Mouse (Mus musculus) kidney, adult 9 months (tissue): ENCODE measurements around the gene Tnfrsf9.

Experiments
- DNase-seq: peaks from one replicate; pipeline ENCODE4 v3.0.0; 2022

The Tnfrsf9 gene

DNA sequence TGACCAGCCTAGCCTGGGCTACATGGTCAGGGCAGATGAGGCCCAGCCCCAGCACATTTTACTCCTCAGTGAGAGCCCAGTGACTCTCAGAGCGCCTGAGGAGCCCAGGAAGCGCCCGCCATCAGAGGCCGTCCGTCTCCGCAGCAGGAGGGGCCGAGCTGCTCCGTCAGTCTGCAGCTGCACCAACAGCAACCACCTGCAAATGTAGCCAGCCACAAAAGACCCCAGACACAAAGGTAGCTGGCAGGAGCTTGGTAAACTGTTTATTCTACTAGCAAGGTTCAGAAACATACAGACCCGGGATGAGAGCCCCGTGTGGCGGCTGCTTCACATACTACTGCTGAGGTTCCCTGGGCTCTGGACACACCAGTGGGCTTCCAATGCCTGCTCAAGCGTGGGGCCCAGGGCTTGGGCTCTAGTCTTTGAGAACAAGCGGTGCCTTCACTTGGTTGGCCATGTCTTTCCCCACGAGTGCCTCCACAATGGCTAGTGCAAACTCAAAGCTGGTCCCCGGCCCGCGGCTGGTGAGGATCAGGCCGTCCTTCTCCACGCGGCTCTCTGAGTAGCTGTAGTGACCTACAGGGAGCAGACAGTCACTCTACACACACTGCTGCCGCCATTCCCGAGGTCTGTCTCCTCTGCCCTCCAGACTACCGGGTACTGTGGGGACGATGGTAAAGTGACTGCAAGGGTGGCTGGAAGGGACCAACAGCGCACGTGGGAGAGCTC is 17.3 kb upstream of the Tnfrsf9 start:
- no peak for DNase-seq

DNA sequence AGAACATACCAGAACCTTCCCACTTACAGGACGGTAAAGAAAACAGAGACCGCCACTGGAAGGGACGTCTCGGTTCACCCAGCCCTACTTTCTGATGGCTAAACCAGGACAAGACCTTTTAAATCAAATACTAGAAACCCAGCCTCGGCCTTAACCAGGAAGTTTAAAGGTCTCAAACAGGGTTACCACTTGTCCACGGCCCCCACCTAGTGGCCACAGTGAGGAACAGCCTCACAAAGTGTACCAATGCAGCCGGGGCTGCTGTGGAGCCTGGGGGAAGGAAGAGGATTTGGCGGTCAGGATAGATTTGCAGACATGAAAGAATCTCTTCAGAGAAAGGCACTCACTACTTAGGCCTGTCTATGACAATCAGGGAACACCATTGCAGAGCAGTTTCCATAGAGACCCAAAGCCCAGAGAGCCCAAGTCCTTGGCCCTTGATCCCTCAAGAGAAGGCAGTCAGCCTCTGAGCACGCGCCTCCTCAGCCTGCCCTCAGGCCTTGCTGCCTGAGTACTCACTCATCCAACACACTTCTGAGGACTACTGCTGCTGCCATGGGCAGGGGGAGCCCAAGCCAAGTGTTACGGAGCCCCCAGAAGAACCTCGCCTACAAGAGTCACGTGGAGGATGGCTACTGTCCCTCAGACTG is 15.5 kb upstream of the Tnfrsf9 start:
- peak; percentile 84 for DNase-seq

GRCm38 (mm10) chr4:150900486-150900885 is 13.9 kb upstream of the Tnfrsf9 start:
- peak; percentile 78 for DNase-seq

- peak; percentile 84 for DNase-seq
Measured at GRCm38 (mm10) chr4:150901651-150902050, 12.7 kb upstream of the Tnfrsf9 start.

- DNase-seq = peak; percentile 88
Measured at GRCm38 (mm10) chr4:150902062-150902461, 12.3 kb upstream of the Tnfrsf9 start.

DNA sequence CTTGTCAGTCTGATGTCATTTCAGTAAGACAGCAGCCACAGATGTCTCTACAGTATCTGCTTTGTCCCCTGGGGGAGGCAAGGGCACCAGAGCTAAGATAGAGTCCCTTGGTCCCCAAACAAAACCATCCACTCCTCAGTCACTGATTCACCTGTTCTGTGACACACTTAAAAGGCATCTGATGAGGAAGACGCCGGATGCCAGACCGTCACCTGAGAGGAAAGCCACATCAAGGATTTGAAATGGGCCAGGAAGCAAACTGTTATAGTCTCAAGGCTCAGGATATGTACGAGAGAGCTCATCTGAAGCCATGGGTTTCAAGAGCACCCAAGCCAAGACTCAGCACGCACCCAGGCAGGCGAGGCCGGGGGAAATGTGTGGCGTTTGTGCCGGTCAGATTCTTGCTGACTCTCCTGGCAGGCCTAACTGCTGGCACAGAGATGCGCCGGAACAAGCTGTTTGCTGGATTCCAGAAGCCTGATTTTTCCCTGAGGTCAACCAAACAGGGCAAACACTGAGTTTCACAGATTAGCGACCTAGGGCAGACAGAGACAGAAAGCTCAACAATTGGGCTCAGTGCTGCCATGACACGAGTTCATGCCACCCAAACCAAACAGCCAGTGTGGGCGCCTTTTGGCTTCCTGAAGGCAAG is 11.1 kb upstream of the Tnfrsf9 start:
- peak; percentile 91 for DNase-seq

- peak; percentile 26 for DNase-seq
Measured at GRCm38 (mm10) chr4:150907099-150907498, 7.3 kb upstream of the Tnfrsf9 start.

- peak; percentile 47 for DNase-seq
Measured at GRCm38 (mm10) chr4:150908512-150908911, 5.8 kb upstream of the Tnfrsf9 start.

DNA sequence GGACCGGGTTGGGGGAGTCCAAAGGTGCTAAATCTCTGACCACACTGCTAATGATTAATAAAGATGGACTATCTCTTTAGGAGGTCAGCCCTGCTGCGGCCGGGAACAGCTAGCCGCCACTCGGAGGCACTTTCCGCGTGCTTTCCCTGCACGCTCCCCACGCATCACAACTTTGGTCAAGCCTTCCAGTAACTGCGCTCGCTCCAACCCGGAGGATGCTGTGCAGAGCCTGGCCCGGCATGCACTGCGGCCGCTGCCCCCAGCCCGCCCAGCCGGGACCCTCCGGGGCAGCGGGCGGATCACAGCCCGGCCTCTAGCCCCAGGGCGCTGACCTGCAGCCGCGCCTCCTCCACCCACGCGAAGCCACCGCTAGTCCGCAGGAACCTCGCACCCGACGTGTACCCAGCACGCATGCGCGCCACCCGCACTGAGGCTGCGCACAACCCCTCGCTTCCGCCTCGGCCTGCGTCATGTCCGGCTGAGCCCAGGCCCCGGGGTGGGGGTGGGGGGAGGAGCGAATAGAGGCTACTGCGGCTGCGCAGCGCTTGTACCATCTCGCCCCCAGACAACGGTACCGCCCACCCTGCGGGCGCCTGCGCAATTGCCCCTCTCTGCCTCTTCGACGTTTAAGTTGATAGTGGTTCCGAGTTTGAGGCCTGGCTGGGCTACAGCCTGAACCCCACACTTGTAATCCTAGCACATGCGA is 4.8 kb upstream of the Tnfrsf9 start:
- DNase-seq = peak; percentile 97

- peak; percentile 37 for DNase-seq
Measured at GRCm38 (mm10) chr4:150910164-150910951, 4.0 kb upstream of the Tnfrsf9 start.

DNA sequence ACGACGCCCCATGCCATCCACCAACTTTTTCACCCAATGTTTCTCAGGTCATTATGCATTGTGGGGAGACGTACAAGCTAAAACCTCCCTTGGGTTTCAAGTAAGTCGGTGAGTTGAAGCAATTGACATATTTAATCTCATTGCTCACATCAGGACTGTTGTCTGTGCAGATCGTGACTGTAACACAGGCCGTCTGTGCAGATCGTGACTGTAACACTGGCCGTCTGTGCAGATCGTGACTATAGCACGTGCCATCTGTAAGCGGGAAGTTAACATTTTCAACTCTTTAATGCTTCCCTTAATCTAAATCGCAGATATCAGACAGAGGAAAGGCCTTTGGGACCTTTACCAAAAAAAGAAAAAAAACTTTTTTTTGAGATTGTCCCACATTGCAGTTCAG is 619 bp upstream of the Tnfrsf9 start:
- peak; percentile 16 for DNase-seq

GRCm38 (mm10) chr4:150915181-150915906 is 982 bp downstream of the Tnfrsf9 start:
- peak; percentile 17 for DNase-seq

DNA sequence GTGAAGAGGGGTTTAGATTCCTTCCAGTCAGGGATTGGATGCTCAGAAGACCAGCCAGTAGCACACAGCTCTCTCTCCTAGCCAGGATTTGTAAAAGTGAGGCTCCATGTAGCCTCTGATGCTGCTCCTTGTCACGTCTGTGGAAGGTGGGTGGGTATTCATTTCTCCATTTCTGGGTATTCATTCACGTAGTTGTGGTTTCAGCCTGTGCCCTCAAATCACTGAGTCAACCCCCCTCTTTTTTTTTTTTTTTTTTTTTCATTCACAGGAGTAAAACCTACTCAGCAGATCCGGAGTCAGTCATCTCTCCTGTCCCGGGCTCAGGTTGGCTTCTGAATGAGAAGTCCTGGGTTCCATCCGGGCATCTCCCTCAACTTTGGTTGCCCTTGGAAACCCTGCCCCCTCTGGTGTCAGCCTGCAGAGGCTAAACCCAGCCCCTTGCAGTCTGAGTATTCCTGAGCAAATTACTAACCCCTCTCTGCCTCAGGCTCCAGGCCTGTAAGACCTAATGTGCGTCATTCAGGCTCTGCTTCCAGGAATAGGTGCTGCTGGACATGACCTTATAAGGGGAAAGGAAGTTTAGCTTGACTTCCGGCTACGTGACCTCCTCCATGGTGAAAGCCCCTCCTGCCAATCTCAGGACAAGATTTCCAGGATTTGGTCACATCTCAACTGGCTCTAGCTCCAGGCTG is 3.1 kb downstream of the Tnfrsf9 start:
- no peak for DNase-seq

DNA sequence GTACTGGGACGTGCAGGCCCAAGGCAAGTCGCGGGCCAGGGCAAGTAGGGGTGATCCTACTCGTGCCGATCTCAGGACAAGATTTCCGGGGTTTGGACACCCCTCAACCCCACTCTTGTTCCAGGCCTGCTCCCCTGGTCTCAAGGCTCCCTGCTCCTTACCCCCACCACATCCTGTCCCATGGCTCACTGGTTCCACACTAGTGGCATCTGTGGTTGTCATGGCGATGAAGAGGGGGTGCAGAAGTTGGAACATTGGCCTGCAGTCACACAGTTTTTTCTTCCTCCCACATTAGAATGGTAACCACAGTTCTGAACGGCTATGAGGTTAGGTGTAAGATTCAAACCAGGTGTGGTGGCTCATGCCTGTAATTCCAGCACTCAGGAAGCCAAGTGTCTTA is 6.8 kb downstream of the Tnfrsf9 start:
- no peak for DNase-seq

DNA sequence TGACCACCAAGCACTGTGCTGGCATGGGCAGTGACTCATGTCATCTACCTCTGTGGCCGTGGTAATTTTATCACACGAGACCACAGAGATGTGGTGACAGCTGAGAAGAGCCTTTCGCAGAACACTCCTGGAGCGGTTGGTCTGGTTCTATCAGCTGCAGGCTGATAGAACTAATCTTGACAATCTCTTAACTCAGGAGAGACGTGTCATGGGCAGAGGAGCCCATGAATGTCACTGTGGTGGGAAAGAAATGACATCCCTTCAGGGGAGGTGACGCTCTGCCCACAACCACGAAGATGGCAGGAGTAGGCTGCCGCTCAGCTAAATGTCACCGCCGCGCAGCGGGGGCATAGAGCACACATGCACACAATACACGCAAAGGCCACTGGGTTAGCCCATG is 9.9 kb downstream of the Tnfrsf9 start:
- DNase-seq = no peak

DNA sequence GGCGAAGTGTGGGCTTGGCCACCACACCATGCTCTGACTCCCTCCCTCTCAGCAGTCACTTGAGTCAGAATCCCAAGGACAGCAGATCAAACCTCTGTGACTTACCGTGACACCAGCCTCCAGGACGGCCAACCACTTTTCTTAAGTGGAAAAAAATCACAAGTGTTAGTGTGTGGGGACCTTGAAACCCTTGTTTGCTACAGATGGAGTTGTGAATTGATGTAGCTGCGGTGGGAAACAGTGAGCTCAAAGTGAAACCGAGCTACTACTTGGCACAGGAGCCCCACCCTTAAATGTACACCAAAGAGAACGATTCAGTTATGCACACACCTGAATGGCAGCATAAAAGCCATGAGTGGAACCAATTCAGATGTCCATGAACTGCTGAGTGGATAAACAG is 10.6 kb downstream of the Tnfrsf9 start:
- DNase-seq = no peak

GRCm38 (mm10) chr4:150925923-150926322 is 11.6 kb downstream of the Tnfrsf9 start:
- no peak for DNase-seq

- DNase-seq = no peak
Measured at GRCm38 (mm10) chr4:150926924-150927705, 12.8 kb downstream of the Tnfrsf9 start.

GRCm38 (mm10) chr4:150927789-150928188 is 13.4 kb downstream of the Tnfrsf9 start:
- DNase-seq = no peak

- DNase-seq = no peak
Measured at GRCm38 (mm10) chr4:150933503-150933902, 19.1 kb downstream of the Tnfrsf9 start.
